Mouse (Mus musculus) CH12F3 (cell line): ENCODE results near the gene Fam126a.

Source experiments
- in situ Hi-C: fragments of 300-500 bp; cut with MboI; formaldehyde crosslinking; loops from 2 replicates; pipeline ENCODE4 v1.14.3; 2020; ENCODE audit warnings: low sequenced_read_pairs

Fam126a gene

GRCm38 (mm10) chr5:24030579-24030969 lies at the start of gene Fam126a:
Gene Fam126a, minus strand, starts transcription at chr5:24030690.
- in situ Hi-C loops = no loop called here

- in situ Hi-C loops = no loop called here
Observed at GRCm38 (mm10) chr5:24078420-24079179, 48.1 kb upstream of the Fam126a start.

GRCm38 (mm10) chr5:24077739-24078306 lies 47.3 kb upstream of the Fam126a start:
- in situ Hi-C loops = no loop called here

GRCm38 (mm10) chr5:24076986-24077718 lies 46.7 kb upstream of the Fam126a start:
- in situ Hi-C loops = no loop called here

GRCm38 (mm10) chr5:24072031-24072430 lies 41.5 kb upstream of the Fam126a start:
- in situ Hi-C loops = loop anchor here (25.0 kb wide), 1 partner anchor 210 kb away; no protein-coding TSS in a partner anchor

GRCm38 (mm10) chr5:24068955-24069354 lies 38.5 kb upstream of the Fam126a start:
- in situ Hi-C loops = loop anchor here (25.0 kb wide), 1 partner anchor 207 kb away; no protein-coding TSS in a partner anchor

GRCm38 (mm10) chr5:24063545-24063944 lies 33.1 kb upstream of the Fam126a start:
- in situ Hi-C loops = loop anchor here (25.0 kb wide), 1 partner anchor 201 kb away; no protein-coding TSS in a partner anchor

- in situ Hi-C loops = loop anchor here (25.0 kb wide), 1 partner anchor 201 kb away; no protein-coding TSS in a partner anchor
Observed at GRCm38 (mm10) chr5:24063034-24063433, 32.5 kb upstream of the Fam126a start.

GRCm38 (mm10) chr5:24060949-24061348 lies 30.5 kb upstream of the Fam126a start:
- in situ Hi-C loops = loop anchor here (25.0 kb wide), 1 partner anchor 199 kb away; no protein-coding TSS in a partner anchor

GRCm38 (mm10) chr5:24057592-24057991 lies 27.1 kb upstream of the Fam126a start:
- in situ Hi-C loops = loop anchor here (25.0 kb wide), 1 partner anchor 195 kb away; no protein-coding TSS in a partner anchor

GRCm38 (mm10) chr5:24056865-24057264 lies 26.4 kb upstream of the Fam126a start:
- in situ Hi-C loops = loop anchor here (25.0 kb wide), 1 partner anchor 195 kb away; no protein-coding TSS in a partner anchor

- in situ Hi-C loops = loop anchor here (25.0 kb wide), 1 partner anchor 192 kb away; no protein-coding TSS in a partner anchor
Observed at GRCm38 (mm10) chr5:24054382-24054781, 23.9 kb upstream of the Fam126a start.

- in situ Hi-C loops = loop anchor here (25.0 kb wide), 1 partner anchor 191 kb away; no protein-coding TSS in a partner anchor
Observed at GRCm38 (mm10) chr5:24053245-24054190, 23.0 kb upstream of the Fam126a start.

- in situ Hi-C loops = loop anchor here (25.0 kb wide), 1 partner anchor 190 kb away; no protein-coding TSS in a partner anchor
Observed at GRCm38 (mm10) chr5:24051755-24052675, 21.5 kb upstream of the Fam126a start.

- in situ Hi-C loops = no loop called here
Observed at GRCm38 (mm10) chr5:24047821-24048220, 17.3 kb upstream of the Fam126a start.

- in situ Hi-C loops = no loop called here
Observed at GRCm38 (mm10) chr5:24047001-24047400, 16.5 kb upstream of the Fam126a start.

- in situ Hi-C loops = no loop called here
Observed at GRCm38 (mm10) chr5:24045998-24046631, 15.6 kb upstream of the Fam126a start.

GRCm38 (mm10) chr5:24044387-24044786 lies 13.9 kb upstream of the Fam126a start:
- in situ Hi-C loops = no loop called here
